Mouse (Mus musculus): ENCODE data around the gene Gpbar1. TPM values are rescaled to one million over a fixed set of nuclear protein-coding genes. Genes with fewer than 3 reads are reported as not detected.
"Not testable (repeated sequence)": the region's sequence is repeated elsewhere in the genome, so short reads cannot be mapped to it uniquely, and the experiment has no call there.

Gpbar1 gene
- polyA plus RNA-seq, 1 experiment from 2014 or later = 0.42 TPM

- Histone ChIP-seq H3K27ac (no peak overlapping the region), H3K36me3 (no peaks in the 10 kb centered on the region), H3K4me1 (replicated peaks) (no peaks in the 10 kb centered on the region; the same call in 1 of the 2 replicates), H3K4me2 (no peak overlapping the region), H3K27me3 (no peaks in the 10 kb centered on the region), H3K4me3 (no peak overlapping the region), H3K9ac (no peak overlapping the region), H3K9me3 (no peaks in the 10 kb centered on the region)
- ATAC-seq (ENCODE audit: low FRiP score) = no peak
- 95% methylated on average over 3 of the region's 3 CpGs for WGBS
These were observed 40.4 kb downstream of the Gpbar1 start for GRCm38 (mm10) chr1:74318711-74319110.

- no peaks in the 10 kb centered on the region for H3K9me3 ChIP-seq
- no peaks in the 10 kb centered on the region; the same call in 1 of the 2 replicates for H3K4me1 ChIP-seq (replicated peaks)
- ATAC-seq (ENCODE audit: low FRiP score) = no peak
- no peak overlapping the region for H3K9ac ChIP-seq
- no peaks in the 10 kb centered on the region for H3K36me3 ChIP-seq
- H3K27me3 ChIP-seq = no peaks in the 10 kb centered on the region
- no peak overlapping the region for H3K4me2 ChIP-seq
- no peak overlapping the region for H3K27ac ChIP-seq
- 77% methylated on average over 3 of the region's 3 CpGs for whole genome bisulfite sequencing
- H3K4me3 ChIP-seq = no peak overlapping the region
These were observed 43.0 kb downstream of the Gpbar1 start for GRCm38 (mm10) chr1:74321396-74321795.

- Histone ChIP-seq H3K36me3 (peaks cover 10% of the 10 kb centered on the region), H3K4me1 (replicated peaks) (peaks cover 18% of the 10 kb centered on the region; the same call in 1 of the 2 replicates)
- WGBS = 65% methylated on average over 2 of the region's 2 CpGs
- H3K9me3 ChIP-seq; H3K4me2 ChIP-seq; H3K4me3 ChIP-seq; H3K27me3 ChIP-seq; H3K27ac ChIP-seq; H3K9ac ChIP-seq; ATAC-seq (ENCODE audit: low FRiP score): not testable (repeated sequence)
These were observed 48.6 kb downstream of the Gpbar1 start for GRCm38 (mm10) chr1:74326916-74327315.

Other genes with a start within 250 kb of the Gpbar1 start
- 10.3 and 13.0 TPM in 2 replicates for gene Tns1, start 154.1 kb upstream of the Gpbar1 start, polyA plus RNA-seq (2015; fragmentation: Nextera tagmentation; extraction: Ambion mirVana)
- gene Rufy4, start 153.0 kb upstream of the Gpbar1 start, polyA plus RNA-seq (2015; fragmentation: Nextera tagmentation; extraction: Ambion mirVana) = 0.57 and 0.60 TPM in 2 replicates
- 0.10 and 0.17 TPM in 2 replicates for gene Cxcr2, start 124.6 kb upstream of the Gpbar1 start, polyA plus RNA-seq (2015; fragmentation: Nextera tagmentation; extraction: Ambion mirVana)
- gene Cxcr1, start 83.9 kb upstream of the Gpbar1 start, polyA plus RNA-seq (2015; fragmentation: Nextera tagmentation; extraction: Ambion mirVana) = not detected in 2 replicates
- 390 and 405 TPM in 2 replicates for gene Arpc2, start 42.5 kb upstream of the Gpbar1 start, polyA plus RNA-seq (2015; fragmentation: Nextera tagmentation; extraction: Ambion mirVana)
- gene Aamp, start 6.2 kb downstream of the Gpbar1 start, polyA plus RNA-seq (2015; fragmentation: Nextera tagmentation; extraction: Ambion mirVana) = 199 and 206 TPM in 2 replicates
- 98.2 and 102 TPM in 2 replicates for gene Pnkd, start 6.4 kb downstream of the Gpbar1 start, polyA plus RNA-seq (2015; fragmentation: Nextera tagmentation; extraction: Ambion mirVana)
- gene Tmbim1, start 27.1 kb downstream of the Gpbar1 start, polyA plus RNA-seq (2015; fragmentation: Nextera tagmentation; extraction: Ambion mirVana) = 7.8 and 8.6 TPM in 2 replicates
- gene Catip, start 83.6 kb downstream of the Gpbar1 start, polyA plus RNA-seq (2015; fragmentation: Nextera tagmentation; extraction: Ambion mirVana) = 0.80 and 1.6 TPM in 2 replicates
- gene Slc11a1, start 96.6 kb downstream of the Gpbar1 start, polyA plus RNA-seq (2015; fragmentation: Nextera tagmentation; extraction: Ambion mirVana) = 2.4 and 2.5 TPM in 2 replicates
- 18.5 and 19.8 TPM in 2 replicates for gene Ctdsp1, start 113.0 kb downstream of the Gpbar1 start, polyA plus RNA-seq (2015; fragmentation: Nextera tagmentation; extraction: Ambion mirVana)
- 0.16 and 0.18 TPM in 2 replicates for gene Vil1, start 130.8 kb downstream of the Gpbar1 start, polyA plus RNA-seq (2015; fragmentation: Nextera tagmentation; extraction: Ambion mirVana)
- gene Cnot9, start 227.5 kb downstream of the Gpbar1 start, polyA plus RNA-seq (2015; fragmentation: Nextera tagmentation; extraction: Ambion mirVana) = 49.6 and 51.6 TPM in 2 replicates